Comparison of ENCODE assay signal across 29 mouse cellular contexts in genomic region chr19:7183419-7183818, GRCm38 (mm10). TPM values are rescaled to one million over a fixed set of nuclear protein-coding genes. Genes with fewer than 3 reads are reported as not detected.
DNase-seq lines count a peak whose midpoint lies in the region; ATAC-seq and TF ChIP-seq lines count a peak whose summit lies in the region.
"Had no signal": no experiment of that assay in that cellular context is flagged by ENCODE, and none has a peak within 500 bp of the region (broad histone marks: within the 10 kb centered on the region; RNA-seq: fewer than 3 reads in every experiment).

No protein-coding gene starts in this region.

- ATAC-seq in forebrain, embryonic 16.5 days, result no peak
- ATAC-seq in kidney, embryonic 15.5 days (replicated peaks; ENCODE audit: low FRiP score), result no peak
- no peak for ATAC-seq in midbrain, embryonic 14.5 days (ENCODE audit: low FRiP score, low TSS enrichment)
- ATAC-seq in midbrain, embryonic 11.5 days (ENCODE audit: low FRiP score), result no peak
- ATAC-seq: inflammation-experienced regulatory T-cells, adult 6 months had no signal

- intact Hi-C loops in heart, postnatal 36 days (cut with DNase I), result no loop called here

- DNase-seq in forebrain, embryonic 10.5 days (ENCODE audit: extremely low spot score, low spot score), result no peak
- no peak for DNase-seq in kidney, adult 2 months
- peak; percentile 43 for DNase-seq in midbrain, embryonic 14.5 days
- DNase-seq in midbrain, embryonic 11.5 days (ENCODE audit: low spot score, missing footprints), result no peak
- no peak for DNase-seq in limb, embryonic 10.5 days (ENCODE audit: low spot score)
- no peak for DNase-seq in heart, postnatal 36 days
- DNase-seq: adrenal gland, adult 8-10 months; cerebellum, adult 8-10 months; cerebellum, postnatal 25 days; gastrocnemius, postnatal 14 days; heart, adult 18-20 months; heart, postnatal 4 days; kidney, adult 11 months; left cerebral cortex, postnatal 4 days; liver; lung, adult 2 months; lung, postnatal 10 days; right cerebral cortex, postnatal 25 days had no signal

- no peaks in the 10 kb centered on the region for H3K9me3 ChIP-seq in forebrain, embryonic 10.5 days
- no peaks in the 10 kb centered on the region for H3K9me3 ChIP-seq in forebrain, embryonic 16.5 days (ENCODE audit: control insufficient read depth, low read length)
- no peaks in the 10 kb centered on the region for H3K9me3 ChIP-seq in kidney, embryonic 15.5 days (replicated peaks)
- no peaks in the 10 kb centered on the region for H3K9me3 ChIP-seq in midbrain, embryonic 14.5 days (ENCODE audit: control insufficient read depth, low read length)
- H3K9me3 ChIP-seq in midbrain, embryonic 11.5 days (ENCODE audit: control insufficient read depth, low read length), result no peaks in the 10 kb centered on the region
- H3K9me3 ChIP-seq in limb, embryonic 10.5 days (replicated peaks), result no peaks in the 10 kb centered on the region
- H3K9me3 ChIP-seq: G1E; hindbrain, embryonic 15.5 days; neural tube, embryonic 13.5 days; stomach, embryonic 15.5 days had no signal

- WGBS in forebrain, embryonic 10.5 days, result 51% methylated on average over 11 of the region's 11 CpGs
- 15% methylated on average over 11 of the region's 11 CpGs for WGBS in forebrain, embryonic 16.5 days
- 48% methylated on average over 11 of the region's 11 CpGs for WGBS in kidney, adult 2 months
- WGBS in kidney, embryonic 15.5 days, result 64% methylated on average over 11 of the region's 11 CpGs
- WGBS in midbrain, embryonic 14.5 days, result 44% methylated on average over 11 of the region's 11 CpGs
- WGBS in midbrain, embryonic 11.5 days, result 52% methylated on average over 11 of the region's 11 CpGs
- 27% methylated on average over 11 of the region's 11 CpGs for WGBS in limb, embryonic 10.5 days

- no peak overlapping the region for H3K4me3 ChIP-seq in forebrain, embryonic 10.5 days
- H3K4me3 ChIP-seq in forebrain, embryonic 16.5 days (replicated peaks; ENCODE audit: low read length), result no peak overlapping the region
- H3K4me3 ChIP-seq in kidney, adult 2 months (ENCODE audit: insufficient read depth, low read depth, low read length), result no peak overlapping the region
- H3K4me3 ChIP-seq in kidney, embryonic 15.5 days (replicated peaks), result no peak overlapping the region
- H3K4me3 ChIP-seq in midbrain, embryonic 14.5 days (replicated peaks; ENCODE audit: low read depth, low read length), result no peak overlapping the region
- no peak overlapping the region for H3K4me3 ChIP-seq in midbrain, embryonic 11.5 days (ENCODE audit: low read depth, low read length)
- no peak overlapping the region for H3K4me3 ChIP-seq in limb, embryonic 10.5 days
- H3K4me3 ChIP-seq: erythroblast, embryonic 14.5 days; hindbrain, embryonic 15.5 days; myocyte; neural tube, embryonic 13.5 days; stomach, embryonic 15.5 days had no signal

- TF ChIP-seq CTCF in kidney, adult 2 months (conservative IDR thresholded peaks at IDR 0.05; ENCODE audit: insufficient read depth, insufficient read length, low read depth, low read length), result no peak

- peak overlapping the region; percentile 51 for H3K27ac ChIP-seq in forebrain, embryonic 10.5 days
- no peak overlapping the region for H3K27ac ChIP-seq in forebrain, embryonic 16.5 days (ENCODE audit: low read length)
- H3K27ac ChIP-seq in kidney, adult 2 months (ENCODE audit: insufficient read depth, low read depth, low read length), result peak overlapping the region; percentile 99
- H3K27ac ChIP-seq in kidney, embryonic 15.5 days, result no peak overlapping the region
- no peak overlapping the region for H3K27ac ChIP-seq in midbrain, embryonic 14.5 days (replicated peaks; ENCODE audit: low read depth, low read length)
- H3K27ac ChIP-seq in midbrain, embryonic 11.5 days (ENCODE audit: low read depth, low read length), result no peak overlapping the region
- H3K27ac ChIP-seq in limb, embryonic 10.5 days, result peak overlapping the region; percentile 61; the same call in 1 of the 2 replicates
- H3K27ac ChIP-seq: hindbrain, embryonic 15.5 days; liver, embryonic 14.5 days; macrophage; neural tube, embryonic 13.5 days had no signal

- no peak overlapping the region for H3K9ac ChIP-seq in forebrain, embryonic 16.5 days (replicated peaks; ENCODE audit: low read depth, low read length)
- no peak overlapping the region for H3K9ac ChIP-seq in kidney, embryonic 15.5 days
- H3K9ac ChIP-seq in midbrain, embryonic 14.5 days (replicated peaks; ENCODE audit: low read length), result no peak overlapping the region
- H3K9ac ChIP-seq in midbrain, embryonic 11.5 days (ENCODE audit: low read length), result no peak overlapping the region
- H3K9ac ChIP-seq: hindbrain, embryonic 15.5 days; liver, embryonic 14.5 days; neural tube, embryonic 13.5 days; stomach, embryonic 15.5 days had no signal

- no peak overlapping the region for H3K4me2 ChIP-seq in forebrain, embryonic 16.5 days (ENCODE audit: low read length)
- no peak overlapping the region for H3K4me2 ChIP-seq in kidney, embryonic 15.5 days
- H3K4me2 ChIP-seq in midbrain, embryonic 14.5 days (ENCODE audit: low read length), result no peak overlapping the region
- H3K4me2 ChIP-seq in midbrain, embryonic 11.5 days, result no peak overlapping the region
- H3K4me2 ChIP-seq: hindbrain, embryonic 15.5 days; neural tube, embryonic 13.5 days; stomach, embryonic 15.5 days had no signal

- TF ChIP-seq POLR2A in kidney, adult 2 months (IDR thresholded peaks at IDR 0.05; ENCODE audit: low read depth, low read length), result no peak

- H3K27me3 ChIP-seq in forebrain, embryonic 10.5 days (ENCODE audit: poor library complexity, severe bottlenecking), result peaks cover 100% of the 10 kb centered on the region
- peaks cover 2% of the 10 kb centered on the region; the same call in 1 of the 2 replicates for H3K27me3 ChIP-seq in forebrain, embryonic 16.5 days (replicated peaks; ENCODE audit: control insufficient read depth, insufficient read depth, low read length)
- no peaks in the 10 kb centered on the region for H3K27me3 ChIP-seq in kidney, adult 2 months (replicated peaks; ENCODE audit: control insufficient read depth, insufficient read depth, low read length)
- peaks cover 81% of the 10 kb centered on the region for H3K27me3 ChIP-seq in kidney, embryonic 15.5 days
- H3K27me3 ChIP-seq in midbrain, embryonic 14.5 days (ENCODE audit: control insufficient read depth, insufficient read depth, low read length), result peaks cover 19% of the 10 kb centered on the region
- peaks cover 18% of the 10 kb centered on the region; the same call in 1 of the 2 replicates for H3K27me3 ChIP-seq in midbrain, embryonic 11.5 days (ENCODE audit: control insufficient read depth, insufficient read depth, low read length)
- peaks cover 100% of the 10 kb centered on the region for H3K27me3 ChIP-seq in limb, embryonic 10.5 days (ENCODE audit: low read depth, poor library complexity, severe bottlenecking)

- no peaks in the 10 kb centered on the region for H3K36me3 ChIP-seq in forebrain, embryonic 10.5 days (replicated peaks)
- H3K36me3 ChIP-seq in forebrain, embryonic 16.5 days (ENCODE audit: control insufficient read depth, insufficient read depth), result no peaks in the 10 kb centered on the region
- H3K36me3 ChIP-seq in kidney, adult 2 months (ENCODE audit: control insufficient read depth, insufficient read depth, low read length), result no peaks in the 10 kb centered on the region
- no peaks in the 10 kb centered on the region for H3K36me3 ChIP-seq in kidney, embryonic 15.5 days
- no peaks in the 10 kb centered on the region for H3K36me3 ChIP-seq in midbrain, embryonic 14.5 days (ENCODE audit: control insufficient read depth, insufficient read depth, low read length)
- no peaks in the 10 kb centered on the region for H3K36me3 ChIP-seq in midbrain, embryonic 11.5 days (ENCODE audit: control insufficient read depth, insufficient read depth, low read length)
- H3K36me3 ChIP-seq in limb, embryonic 10.5 days, result no peaks in the 10 kb centered on the region
- H3K36me3 ChIP-seq: G1E; hindbrain, embryonic 15.5 days; neural tube, embryonic 13.5 days; stomach, embryonic 15.5 days had no signal

- peaks cover 92% of the 10 kb centered on the region for H3K4me1 ChIP-seq in forebrain, embryonic 10.5 days
- H3K4me1 ChIP-seq in forebrain, embryonic 16.5 days (replicated peaks; ENCODE audit: control insufficient read depth, insufficient read depth, low read length), result peaks cover 39% of the 10 kb centered on the region
- H3K4me1 ChIP-seq in kidney, adult 2 months (ENCODE audit: control insufficient read depth, insufficient read depth, low read length), result peaks cover 45% of the 10 kb centered on the region
- H3K4me1 ChIP-seq in kidney, embryonic 15.5 days, result peaks cover 75% of the 10 kb centered on the region
- H3K4me1 ChIP-seq in midbrain, embryonic 14.5 days (ENCODE audit: control insufficient read depth, insufficient read depth, low read length), result peaks cover 28% of the 10 kb centered on the region
- peaks cover 21% of the 10 kb centered on the region for H3K4me1 ChIP-seq in midbrain, embryonic 11.5 days (ENCODE audit: control insufficient read depth, insufficient read depth, low read length)
- peaks cover 86% of the 10 kb centered on the region for H3K4me1 ChIP-seq in limb, embryonic 10.5 days

RNA-seq across cellular contexts. Expression of gene Otub1, which starts 22.7 kb away (rescaled TPM):
- polyA plus RNA-seq in forebrain, embryonic 10.5 days (2016; fragmentation: Nextera tagmentation; extraction: Ambion mirVana), result 275 and 280 TPM in 2 replicates
- 223 and 235 TPM in 2 replicates for polyA plus RNA-seq in forebrain, embryonic 16.5 days (2015; fragmentation: Nextera tagmentation; extraction: Ambion mirVana)
- polyA plus RNA-seq in kidney, adult 2 months (2012; rRNA removed), result 122 and 126 TPM in 2 replicates
- polyA plus RNA-seq in kidney, embryonic 15.5 days (2015; fragmentation: Nextera tagmentation; extraction: Ambion mirVana), result 206 and 224 TPM in 2 replicates
- 244 and 263 TPM in 2 replicates for polyA plus RNA-seq in midbrain, embryonic 14.5 days (2014; fragmentation: Nextera tagmentation; extraction: Ambion mirVana)
- polyA plus RNA-seq in midbrain, embryonic 11.5 days (2014; fragmentation: Nextera tagmentation; extraction: Ambion mirVana), result 241 and 252 TPM in 2 replicates
- polyA plus RNA-seq in limb, embryonic 10.5 days (2016; fragmentation: Nextera tagmentation; extraction: Ambion mirVana), result 252 and 263 TPM in 2 replicates
- total RNA-seq in heart, postnatal 36 days (2021), result 10 to 100 TPM; 72.2 to 72.6 TPM

RNA-seq across cellular contexts. Expression of gene Cox8a, which starts 34.0 kb away (rescaled TPM):
- polyA plus RNA-seq in forebrain, embryonic 10.5 days (2016; fragmentation: Nextera tagmentation; extraction: Ambion mirVana), result 862 and 888 TPM in 2 replicates
- 602 and 609 TPM in 2 replicates for polyA plus RNA-seq in forebrain, embryonic 16.5 days (2015; fragmentation: Nextera tagmentation; extraction: Ambion mirVana)
- polyA plus RNA-seq in kidney, adult 2 months (2012; rRNA removed), result 3,607 and 3,750 TPM in 2 replicates
- 1,089 and 1,191 TPM in 2 replicates for polyA plus RNA-seq in kidney, embryonic 15.5 days (2015; fragmentation: Nextera tagmentation; extraction: Ambion mirVana)
- polyA plus RNA-seq in midbrain, embryonic 14.5 days (2014; fragmentation: Nextera tagmentation; extraction: Ambion mirVana), result 921 and 1,195 TPM in 2 replicates
- polyA plus RNA-seq in midbrain, embryonic 11.5 days (2014; fragmentation: Nextera tagmentation; extraction: Ambion mirVana), result 730 and 757 TPM in 2 replicates
- 862 and 928 TPM in 2 replicates for polyA plus RNA-seq in limb, embryonic 10.5 days (2016; fragmentation: Nextera tagmentation; extraction: Ambion mirVana)
- 100 to 1,000 TPM; 395 to 437 TPM for total RNA-seq in heart, postnatal 36 days (2021)

RNA-seq across cellular contexts. Expression of gene Naa40, which starts 57.6 kb away (rescaled TPM):
- polyA plus RNA-seq in forebrain, embryonic 10.5 days (2016; fragmentation: Nextera tagmentation; extraction: Ambion mirVana), result 106 and 107 TPM in 2 replicates
- polyA plus RNA-seq in forebrain, embryonic 16.5 days (2015; fragmentation: Nextera tagmentation; extraction: Ambion mirVana), result 67.3 and 74.7 TPM in 2 replicates
- 23.7 and 26.2 TPM in 2 replicates for polyA plus RNA-seq in kidney, adult 2 months (2012; rRNA removed)
- polyA plus RNA-seq in kidney, embryonic 15.5 days (2015; fragmentation: Nextera tagmentation; extraction: Ambion mirVana), result 74.6 and 75.3 TPM in 2 replicates
- polyA plus RNA-seq in midbrain, embryonic 14.5 days (2014; fragmentation: Nextera tagmentation; extraction: Ambion mirVana), result 68.6 and 77.8 TPM in 2 replicates
- 94.3 and 103 TPM in 2 replicates for polyA plus RNA-seq in midbrain, embryonic 11.5 days (2014; fragmentation: Nextera tagmentation; extraction: Ambion mirVana)
- polyA plus RNA-seq in limb, embryonic 10.5 days (2016; fragmentation: Nextera tagmentation; extraction: Ambion mirVana), result 92.0 and 92.4 TPM in 2 replicates
- total RNA-seq in heart, postnatal 36 days (2021), result 10 to 100 TPM; 15.3 to 15.6 TPM

Comparison
In these comparisons a context has a peak if more than half of its experiments do, and no peak if none do; other contexts are left out.
1. H3K27ac ChIP-seq: peak in forebrain, embryonic 10.5 days (single experiment), kidney, adult 2 months (single experiment) and limb, embryonic 10.5 days (single experiment); none in forebrain, embryonic 16.5 days (single experiment), kidney, embryonic 15.5 days (single experiment), midbrain, embryonic 14.5 days (single experiment) and midbrain, embryonic 11.5 days (single experiment).